Mouse (Mus musculus) embryonic facial prominence, embryonic 11.5 days (tissue): ENCODE measurements around the gene B4galnt2. TPM values are rescaled to one million over a fixed set of nuclear protein-coding genes. Genes with fewer than 3 reads are reported as not detected.

ENCODE experiments used
- ATAC-seq: fragments of 200-750 bp; cut with Nextera tagmentation; replicated peaks from 2 replicates; pipeline ENCODE4 v1.8.0; 2017; ENCODE audit warnings: low read depth; ENCODE audit not compliant: insufficient number of reproducible peaks, low FRiP score, low TSS enrichment
- DNase-seq: peaks from one replicate; pipeline ENCODE4 v3.0.0-alpha.2; 2015; ENCODE audit warnings: low spot score
- H3K27ac ChIP-seq: fragments of 300-500 bp; sonication (generic); replicated peaks from 2 replicates; pipeline ENCODE4 v1.5.1; 2014; ENCODE audit warnings: mild to moderate bottlenecking, low read depth, low read length, control low read depth
- H3K27me3 ChIP-seq: fragments of 300-500 bp; sonication (generic); 2 replicates; pipeline ENCODE4 v1.6.1; 2014; ENCODE audit warnings: mild to moderate bottlenecking, low read length, moderate library complexity, mixed read lengths; ENCODE audit not compliant: control insufficient read depth, insufficient read depth
- H3K36me3 ChIP-seq: fragments of 300-500 bp; sonication (generic); replicated peaks from 2 replicates; pipeline ENCODE4 v1.6.1; 2014; ENCODE audit warnings: low read depth, mild to moderate bottlenecking, low read length, moderate library complexity, mixed read lengths; ENCODE audit not compliant: control insufficient read depth, insufficient read depth
- H3K4me1 ChIP-seq: fragments of 300-500 bp; sonication (generic); 2 replicates; pipeline ENCODE4 v1.6.1; 2014; ENCODE audit warnings: low read length, mixed read lengths; ENCODE audit not compliant: control insufficient read depth, insufficient read depth
- H3K4me2 ChIP-seq: fragments of 300-500 bp; sonication (generic); 2 replicates; pipeline ENCODE4 v1.6.1; 2014; ENCODE audit warnings: low read depth, mild to moderate bottlenecking, control low read depth, low read length, moderate library complexity
- H3K4me3 ChIP-seq: fragments of 300-500 bp; sonication (generic); 2 replicates; pipeline ENCODE4 v1.5.1; 2014; ENCODE audit warnings: low read depth, low read length, control low read depth
- H3K9ac ChIP-seq: fragments of 300-500 bp; sonication (generic); replicated peaks from 2 replicates; pipeline ENCODE4 v1.6.1; 2014; ENCODE audit warnings: mild to moderate bottlenecking, control low read depth, low read length
- H3K9me3 ChIP-seq: fragments of 300-500 bp; sonication (generic); replicated peaks from 2 replicates; pipeline ENCODE4 v1.6.1; 2016; ENCODE audit warnings: mild to moderate bottlenecking, low read length, inconsistent platforms, mixed read lengths; ENCODE audit not compliant: control insufficient read depth
- WGBS: fragments of 180-500 bp; shearing (Covaris S2); extraction: QIAGEN DNeasy Blood & Tissue Kit; methylation state at CpG from one replicate; pipeline ENCODE4 v1.1.7; 2014; 5-methylcytosine and 5-hydroxymethylcytosine counted together
- polyA plus RNA-seq: library from polyadenylated mRNA; unstranded; fragments of >200 nt; fragmentation: Nextera tagmentation; extraction: Ambion mirVana; gene quantifications from 2 replicates; pipeline ENCODE4 v1.2.1, GENCODE M21; 2014

The B4galnt2 gene
- not detected in 2 replicates for polyA plus RNA-seq

DNA sequence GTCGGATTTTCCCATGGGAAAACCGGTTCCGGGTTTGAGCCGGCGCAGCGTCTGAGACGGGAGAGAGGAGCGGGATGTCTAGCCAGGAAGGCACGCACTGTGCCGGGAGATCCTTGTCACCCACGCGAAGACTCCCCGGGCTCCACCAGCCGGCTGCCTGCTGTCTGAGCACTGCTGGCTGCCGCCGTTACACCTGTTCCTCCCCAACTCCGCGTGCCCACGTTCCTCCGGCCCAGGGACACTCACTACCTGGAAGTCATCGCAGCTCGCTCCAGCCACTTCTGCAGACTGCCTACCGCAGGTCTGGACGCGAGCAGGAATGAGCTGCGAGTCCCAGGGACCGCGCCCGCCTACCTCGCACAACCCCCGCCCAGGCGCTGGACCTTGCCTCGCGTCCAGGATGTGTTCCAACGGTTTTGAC is at the start of gene B4galnt2:
Gene B4galnt2 (minus strand): TSS at position 321 of the 421 bp plus-strand sequence.
- peaks cover 50% of the 10 kb centered on the region for H3K27me3 ChIP-seq
- ATAC-seq = no peak
- H3K4me1 ChIP-seq = no peaks in the 10 kb centered on the region
- peak within 1 kb of the TSS; percentile 12; the same call in 1 of the 2 replicates for H3K4me3 ChIP-seq
- under 1% methylated on average over 35 of the region's 35 CpGs for WGBS
- no peaks in the 10 kb centered on the region for H3K36me3 ChIP-seq
- H3K27ac ChIP-seq = no peak within 1 kb of the TSS
- no peak for DNase-seq
- no peak within 1 kb of the TSS; the same call in 1 of the 2 replicates for H3K9ac ChIP-seq
- peak within 1 kb of the TSS; percentile 21 for H3K4me2 ChIP-seq
- H3K9me3 ChIP-seq = no peaks in the 10 kb centered on the region

DNA sequence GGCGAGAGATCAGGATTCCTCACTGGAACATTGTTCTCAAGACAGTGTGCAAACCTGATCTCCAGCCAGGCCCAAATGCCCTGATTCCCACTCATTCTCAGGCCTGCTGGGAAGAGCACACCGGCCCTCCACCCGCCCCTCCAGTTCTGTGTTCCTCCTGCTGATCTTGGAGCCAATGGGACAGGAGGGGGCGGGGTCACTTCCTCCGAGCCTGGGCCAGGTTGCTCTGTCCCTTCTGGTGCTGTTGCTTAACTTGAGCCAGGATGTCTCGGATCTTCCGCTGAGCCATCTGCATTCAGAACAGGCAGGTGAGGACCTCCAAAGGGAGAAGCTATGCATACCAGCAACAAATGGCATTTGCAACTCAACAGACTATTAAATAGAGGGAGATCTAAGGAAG is 48.6 kb upstream of the B4galnt2 start:
- Histone ChIP-seq H3K36me3 (peaks cover 36% of the 10 kb centered on the region), H3K4me2 (no peak overlapping the region), H3K9me3 (no peaks in the 10 kb centered on the region), H3K9ac (no peak overlapping the region), H3K4me3 (no peak overlapping the region), H3K27ac (no peak overlapping the region), H3K27me3 (no peaks in the 10 kb centered on the region), H3K4me1 (no peaks in the 10 kb centered on the region)
- WGBS = 73% methylated on average over 7 of the region's 7 CpGs
- DNase-seq (no peak), ATAC-seq (no peak)

DNA sequence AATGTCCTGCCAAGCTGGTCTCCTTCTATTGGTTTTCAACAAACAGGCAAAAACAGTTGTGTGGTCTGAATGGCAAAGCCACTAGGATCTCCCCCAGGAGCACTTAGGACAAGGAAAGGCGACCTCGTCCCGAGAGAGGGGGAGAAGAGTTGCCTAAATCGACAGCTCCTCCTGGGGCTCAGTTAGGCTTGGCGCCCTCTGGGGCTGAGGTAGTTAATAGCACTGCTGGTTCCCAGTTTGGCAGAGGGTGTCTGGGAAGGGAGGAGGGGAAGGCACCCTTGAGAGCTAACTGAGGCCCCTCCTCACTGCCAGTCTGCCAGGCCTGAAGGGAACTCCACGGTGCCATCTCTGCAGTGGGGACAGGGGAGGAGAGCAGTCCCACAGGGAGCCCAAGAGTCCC is 44.5 kb upstream of the B4galnt2 start:
- DNase-seq (no peak), ATAC-seq (no peak)
- Histone ChIP-seq H3K9ac (no peak overlapping the region), H3K27ac (no peak overlapping the region), H3K4me3 (no peak overlapping the region), H3K27me3 (no peaks in the 10 kb centered on the region), H3K4me1 (no peaks in the 10 kb centered on the region), H3K4me2 (no peak overlapping the region), H3K36me3 (peaks cover 12% of the 10 kb centered on the region), H3K9me3 (no peaks in the 10 kb centered on the region)
- 56% methylated on average over 6 of the region's 6 CpGs for WGBS

DNA sequence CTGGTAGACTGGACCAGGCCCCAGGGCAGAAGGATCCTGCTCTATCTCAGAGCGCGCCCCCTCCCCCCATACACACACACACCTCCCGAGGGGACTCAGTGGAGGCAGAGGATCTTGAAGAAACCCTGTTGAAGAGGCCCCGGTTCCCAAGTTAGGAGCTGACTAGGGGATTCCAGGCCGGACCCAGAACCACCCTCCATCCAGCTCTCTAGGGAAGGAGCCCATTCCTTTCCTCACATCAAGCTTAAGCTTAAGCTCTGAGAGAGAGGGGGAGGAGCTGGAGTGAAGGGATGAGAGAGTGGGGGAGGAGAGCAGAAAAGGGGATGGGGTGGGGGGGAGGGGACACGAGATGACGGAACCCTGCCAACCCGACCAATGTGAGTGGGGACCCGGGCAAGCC is 43.6 kb upstream of the B4galnt2 start:
- H3K9ac ChIP-seq = no peak overlapping the region
- DNase-seq = no peak
- WGBS = 66% methylated on average over 9 of the region's 9 CpGs
- no peaks in the 10 kb centered on the region for H3K9me3 ChIP-seq
- no peak overlapping the region for H3K27ac ChIP-seq
- ATAC-seq = no peak
- no peaks in the 10 kb centered on the region for H3K27me3 ChIP-seq
- peaks cover 8% of the 10 kb centered on the region for H3K36me3 ChIP-seq
- H3K4me2 ChIP-seq = no peak overlapping the region
- H3K4me3 ChIP-seq = no peak overlapping the region
- no peaks in the 10 kb centered on the region for H3K4me1 ChIP-seq

DNA sequence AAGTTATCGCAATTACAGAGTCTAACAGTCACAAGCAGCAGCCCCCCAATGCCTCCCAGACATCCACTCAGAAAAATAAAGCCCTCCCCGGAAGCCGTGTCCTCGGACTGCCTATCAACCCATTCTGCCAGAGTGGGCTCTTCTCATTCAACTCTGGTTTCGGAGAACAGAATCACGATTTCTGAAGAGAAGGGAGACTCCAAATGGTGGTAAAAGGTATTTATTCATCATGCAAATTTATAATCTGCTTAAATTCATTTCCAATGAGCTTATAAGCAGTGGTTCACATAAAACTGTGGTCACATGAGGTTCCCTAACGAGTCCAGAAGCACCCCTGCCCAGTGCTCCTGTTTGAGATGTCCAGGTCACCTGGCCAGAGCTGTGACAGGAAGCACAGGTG is 42.7 kb upstream of the B4galnt2 start:
- Histone ChIP-seq H3K27ac (no peak overlapping the region), H3K9ac (no peak overlapping the region), H3K4me1 (no peaks in the 10 kb centered on the region), H3K27me3 (no peaks in the 10 kb centered on the region), H3K4me2 (no peak overlapping the region), H3K4me3 (no peak overlapping the region), H3K9me3 (no peaks in the 10 kb centered on the region), H3K36me3 (peaks cover 4% of the 10 kb centered on the region; the same call in 1 of the 2 replicates)
- ATAC-seq (no peak), DNase-seq (no peak)
- WGBS = 71% methylated on average over 7 of the region's 7 CpGs

DNA sequence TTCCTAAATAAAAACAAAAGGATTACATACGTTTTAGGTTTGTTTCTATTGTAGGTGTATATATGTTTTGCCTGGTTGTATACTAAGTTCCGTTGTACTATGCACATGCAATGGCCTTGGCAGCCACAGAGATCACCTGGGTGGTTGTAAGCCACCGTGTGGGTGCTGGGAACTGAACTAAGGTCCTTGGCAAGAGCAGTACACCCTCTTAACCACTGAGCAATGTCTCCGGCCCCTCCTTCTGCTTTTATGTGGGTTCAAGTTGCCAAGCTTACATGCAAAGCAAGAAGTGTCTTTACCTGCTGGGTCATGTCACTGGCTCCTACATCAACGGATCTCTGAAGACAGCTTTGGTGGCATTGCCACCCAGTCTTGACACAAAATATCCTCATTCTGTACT is 38.6 kb upstream of the B4galnt2 start:
- H3K4me2 ChIP-seq = no peak overlapping the region
- H3K4me3 ChIP-seq = no peak overlapping the region
- no peaks in the 10 kb centered on the region for H3K27me3 ChIP-seq
- H3K4me1 ChIP-seq = no peaks in the 10 kb centered on the region
- no peaks in the 10 kb centered on the region for H3K36me3 ChIP-seq
- no peak for DNase-seq
- ATAC-seq = no peak
- no peak overlapping the region for H3K27ac ChIP-seq
- H3K9me3 ChIP-seq = no peaks in the 10 kb centered on the region
- no peak overlapping the region for H3K9ac ChIP-seq
- WGBS = 86% methylated on average over 5 of the region's 5 CpGs

DNA sequence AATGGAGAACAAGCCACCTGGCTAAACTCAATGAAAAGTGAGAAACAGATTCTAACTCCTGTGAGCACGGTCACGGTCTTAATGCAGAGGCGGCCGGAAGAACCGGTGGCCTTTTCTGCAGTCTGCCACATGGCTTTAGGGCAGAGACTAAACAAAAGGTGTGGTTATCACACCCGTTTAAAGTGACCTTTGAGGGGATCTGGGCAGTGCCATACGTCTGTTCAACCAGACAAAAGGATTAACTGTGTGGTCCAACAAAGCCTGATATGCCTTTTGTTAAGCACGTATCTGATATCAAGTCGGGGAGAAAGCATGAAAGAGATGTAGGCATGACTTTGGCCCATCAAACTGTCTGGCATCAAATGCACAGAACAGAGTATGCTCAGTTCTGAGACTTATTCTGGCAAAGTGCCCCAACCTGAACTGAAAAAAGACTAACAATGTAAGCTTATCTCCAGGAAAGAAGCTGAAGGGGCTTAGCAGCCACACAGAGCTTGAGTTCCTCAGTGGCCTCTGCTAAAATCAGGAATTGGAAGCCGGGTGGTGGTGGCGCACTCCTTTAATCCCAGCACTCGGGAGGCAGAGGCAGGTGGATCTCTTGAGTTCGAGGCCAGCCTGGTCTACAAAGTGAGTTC is 31.3 kb upstream of the B4galnt2 start:
- H3K9me3 ChIP-seq = no peaks in the 10 kb centered on the region
- H3K4me2 ChIP-seq = no peak overlapping the region
- H3K27me3 ChIP-seq = no peaks in the 10 kb centered on the region
- 64% methylated on average over 13 of the region's 13 CpGs for WGBS
- H3K4me1 ChIP-seq = no peaks in the 10 kb centered on the region
- no peak for DNase-seq
- H3K36me3 ChIP-seq = no peaks in the 10 kb centered on the region
- no peak overlapping the region for H3K4me3 ChIP-seq
- no peak for ATAC-seq
- H3K9ac ChIP-seq = no peak overlapping the region
- no peak overlapping the region for H3K27ac ChIP-seq

DNA sequence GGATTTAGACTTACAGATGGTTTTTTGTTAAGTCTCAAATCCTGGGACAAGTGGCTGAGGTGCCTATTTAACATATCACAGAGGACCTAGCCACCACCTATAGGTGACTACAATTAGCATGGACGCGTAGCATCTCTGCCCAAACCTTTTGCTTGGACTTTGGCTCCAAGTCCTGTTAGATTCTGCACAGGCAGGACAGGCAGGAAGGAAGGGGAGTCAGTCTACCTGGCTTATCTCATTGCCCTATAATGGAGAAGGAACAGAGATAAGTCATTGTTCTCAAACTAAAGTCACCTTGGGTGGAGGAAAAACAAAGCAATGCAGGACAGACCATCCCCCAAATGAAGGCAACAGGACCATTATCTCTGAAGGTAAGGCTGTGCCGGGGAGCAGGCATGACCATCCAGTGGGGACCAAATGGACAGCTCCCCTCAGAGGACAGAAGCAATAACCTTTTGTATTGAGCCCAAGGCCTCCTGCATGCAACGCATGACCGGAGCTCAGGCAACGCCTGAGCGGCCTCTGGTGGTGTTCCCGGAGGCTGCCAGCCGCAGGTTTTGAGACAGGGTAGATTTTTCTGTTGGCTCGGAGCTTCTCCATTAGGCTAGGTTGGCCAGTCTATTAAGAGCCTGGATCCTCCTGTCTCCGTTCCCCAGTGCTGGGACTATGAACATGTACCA is 25.3 kb upstream of the B4galnt2 start:
- Histone ChIP-seq H3K27me3 (no peaks in the 10 kb centered on the region), H3K9me3 (no peaks in the 10 kb centered on the region), H3K9ac (no peak overlapping the region), H3K27ac (no peak overlapping the region), H3K36me3 (no peaks in the 10 kb centered on the region), H3K4me3 (no peak overlapping the region), H3K4me1 (no peaks in the 10 kb centered on the region), H3K4me2 (no peak overlapping the region)
- 35% methylated on average over 11 of the region's 11 CpGs for WGBS
- ATAC-seq (no peak), DNase-seq (no peak)
